Mouse (Mus musculus) CH12.LX (cell line): ENCODE measurements at regions not wholly inside any gene's neighbourhood (a gene's known extent, or its start where the extent isn't known, plus 50 kb on each side); places are given as distances from the start of the nearest gene placed in this dataset.

Experiments used
- DNase-seq: peaks from one replicate; pipeline ENCODE4 v3.0.0-alpha.2; 2013; ENCODE audit errors: extremely low read depth
- H3K27ac ChIP-seq: 2 replicates; pipeline ENCODE4 v1.5.1; 2012; ENCODE audit warnings: low read depth, mild to moderate bottlenecking, control low read depth, moderate library complexity; ENCODE audit not compliant: insufficient read depth
- H3K27me3 ChIP-seq: replicated peaks from 2 replicates; pipeline ENCODE3; 2012; ENCODE audit warnings: inconsistent platforms
- H3K36me3 ChIP-seq, 2 experiments: replicated peaks in 1 of 2; 2 replicates each; pipeline versions ENCODE3 to v1.6.1; 2012; ENCODE audit warnings: inconsistent platforms in 1 of 2, low read length in 1 of 2, mild to moderate bottlenecking in 1 of 2, mixed read lengths in 1 of 2, moderate library complexity in 1 of 2; ENCODE audit not compliant: control insufficient read depth in 1 of 2, insufficient read depth in 1 of 2
- H3K4me1 ChIP-seq, 2 experiments: 2 replicates each; pipeline ENCODE4 v1.6.1; 2012; ENCODE audit warnings: inconsistent platforms in 1 of 2, moderate library complexity in 1 of 2; ENCODE audit not compliant: insufficient read depth in 2 of 2, control insufficient read depth in 1 of 2
- H3K4me2 ChIP-seq: 2 replicates; pipeline ENCODE4 v1.6.1; 2012; ENCODE audit warnings: low read depth, mild to moderate bottlenecking, control low read depth; ENCODE audit not compliant: poor library complexity, insufficient read depth, severe bottlenecking
- H3K4me3 ChIP-seq, 3 experiments: fragments of 150-350 bp in 1 of 3; sonication (generic) in 1 of 3; replicated peaks in 1 of 3; 2 replicates each; pipeline versions ENCODE3 to v1.5.1; 2011 to 2012; ENCODE audit warnings: low read depth in 2 of 3, low read length in 2 of 3, mild to moderate bottlenecking in 2 of 3, moderate library complexity in 2 of 3, control low read depth in 1 of 3, improper control_type of control experiment in 1 of 3, inconsistent platforms in 1 of 3, mixed read lengths in 1 of 3; ENCODE audit not compliant: poor library complexity in 1 of 3
- H3K79me2 ChIP-seq: replicated peaks from 2 replicates; pipeline ENCODE4 v1.6.1; 2012; ENCODE audit warnings: mild to moderate bottlenecking, moderate library complexity; ENCODE audit not compliant: control insufficient read depth, poor library complexity, insufficient read depth, severe bottlenecking; ENCODE audit errors: extremely low read depth
- H3K9ac ChIP-seq: 2 replicates; pipeline ENCODE4 v1.6.1; 2012; ENCODE audit warnings: low read depth, mild to moderate bottlenecking, control low read depth, moderate library complexity; ENCODE audit not compliant: insufficient read depth
- H3K9me3 ChIP-seq: replicated peaks from 2 replicates; pipeline ENCODE3; 2012; ENCODE audit warnings: low read length, inconsistent platforms, mixed read lengths
- CTCF ChIP-seq, 2 experiments: IDR thresholded peaks in 1 of 2; conservative IDR thresholded peaks in 1 of 2; 2 replicates each; pipeline ENCODE4 v1.5.1; 2011 to 2012; ENCODE audit warnings: low read depth in 2 of 2, low read length in 2 of 2, improper control_type of control experiment in 1 of 2, inconsistent platforms in 1 of 2, mild to moderate bottlenecking in 1 of 2, moderate library complexity in 1 of 2
- E2F4 ChIP-seq: IDR thresholded peaks from 2 replicates; pipeline ENCODE4 v1.6.1; 2011; ENCODE audit warnings: low read depth, low read length, improper control_type of control experiment; ENCODE audit not compliant: insufficient replicate concordance
- EP300 ChIP-seq: IDR thresholded peaks from 2 replicates; pipeline ENCODE4 v1.6.1; 2011; ENCODE audit warnings: low read length, improper control_type of control experiment
- IRF4 ChIP-seq: IDR thresholded peaks from 2 replicates; pipeline ENCODE4 v1.6.1; 2014; ENCODE audit warnings: low read depth, mild to moderate bottlenecking, inconsistent platforms, low read length, improper control_type of control experiment
- KAT2A ChIP-seq: IDR thresholded peaks from 2 replicates; pipeline ENCODE4 v1.6.1; 2012; ENCODE audit warnings: low read length, improper control_type of control experiment, inconsistent platforms; ENCODE audit not compliant: insufficient replicate concordance
- MAFK ChIP-seq: IDR thresholded peaks from 2 replicates; pipeline ENCODE4 v1.6.1; 2011; ENCODE audit warnings: low read length, improper control_type of control experiment; ENCODE audit not compliant: insufficient replicate concordance
- MAX ChIP-seq: IDR thresholded peaks from 2 replicates; pipeline ENCODE4 v1.6.1; 2011; ENCODE audit warnings: low read length, improper control_type of control experiment
- MEF2A ChIP-seq: IDR thresholded peaks from 2 replicates; pipeline ENCODE4 v1.6.1; 2014; ENCODE audit warnings: low read depth, mild to moderate bottlenecking, inconsistent platforms, low read length, improper control_type of control experiment, borderline replicate concordance
- MYC ChIP-seq: IDR thresholded peaks from 2 replicates; pipeline ENCODE4 v1.6.1; 2011; ENCODE audit warnings: low read depth, mild to moderate bottlenecking, improper control_type of control experiment, low read length
- NELFE ChIP-seq: IDR thresholded peaks from 2 replicates; pipeline ENCODE4 v1.6.1; 2011; ENCODE audit warnings: low read depth, low read length, improper control_type of control experiment
- NRF1 ChIP-seq: IDR thresholded peaks from 2 replicates; pipeline ENCODE4 v1.6.1; 2014; ENCODE audit warnings: low read depth, mild to moderate bottlenecking, inconsistent platforms, low read length, improper control_type of control experiment, moderate library complexity
- PAX5 ChIP-seq: IDR thresholded peaks from 2 replicates; pipeline ENCODE4 v1.6.1; 2012; ENCODE audit warnings: low read length, inconsistent platforms, mixed read lengths
- POLR2A ChIP-seq: IDR thresholded peaks from 2 replicates; pipeline ENCODE4 v1.6.1; 2011; ENCODE audit warnings: low read depth, mild to moderate bottlenecking, improper control_type of control experiment, low read length
- POLR2AphosphoS2 ChIP-seq: IDR thresholded peaks from 2 replicates; pipeline ENCODE4 v1.6.1; 2011; ENCODE audit warnings: low read depth, low read length, improper control_type of control experiment
- TCF12 ChIP-seq: IDR thresholded peaks from 2 replicates; pipeline ENCODE4 v1.6.1; 2014; ENCODE audit warnings: low read depth, mild to moderate bottlenecking, inconsistent platforms, low read length, improper control_type of control experiment
- ZC3H11A ChIP-seq: IDR thresholded peaks from 2 replicates; pipeline ENCODE4 v1.6.1; 2012; ENCODE audit warnings: low read depth, mild to moderate bottlenecking, inconsistent platforms, low read length, improper control_type of control experiment
- ZKSCAN1 ChIP-seq: IDR thresholded peaks from 2 replicates; pipeline ENCODE4 v1.6.1; 2012; ENCODE audit warnings: low read depth, inconsistent platforms, low read length, improper control_type of control experiment, borderline replicate concordance
- ZNF384 ChIP-seq: IDR thresholded peaks from 2 replicates; pipeline ENCODE4 v1.6.1; 2012; ENCODE audit warnings: low read depth, low read length, improper control_type of control experiment, inconsistent platforms
- dilution Hi-C: fragments of 300-500 bp; cut with MboI; formaldehyde crosslinking; loops from 2 replicates; pipeline ENCODE4 v1.14.3; 2020; ENCODE audit warnings: low sequenced_read_pairs; ENCODE audit not compliant: extremely low pct_unique_long_range_greater_than_20kb, extremely low pct_ligation_motif_present
- in situ Hi-C: fragments of 300-500 bp; cut with MboI; formaldehyde crosslinking; loops from 3 replicates; pipeline ENCODE4 v1.14.3; 2019; ENCODE audit warnings: low sequenced_read_pairs, low pct_ligation_motif_present, low pct_unique_long_range_greater_than_20kb, mixed read lengths

DNA sequence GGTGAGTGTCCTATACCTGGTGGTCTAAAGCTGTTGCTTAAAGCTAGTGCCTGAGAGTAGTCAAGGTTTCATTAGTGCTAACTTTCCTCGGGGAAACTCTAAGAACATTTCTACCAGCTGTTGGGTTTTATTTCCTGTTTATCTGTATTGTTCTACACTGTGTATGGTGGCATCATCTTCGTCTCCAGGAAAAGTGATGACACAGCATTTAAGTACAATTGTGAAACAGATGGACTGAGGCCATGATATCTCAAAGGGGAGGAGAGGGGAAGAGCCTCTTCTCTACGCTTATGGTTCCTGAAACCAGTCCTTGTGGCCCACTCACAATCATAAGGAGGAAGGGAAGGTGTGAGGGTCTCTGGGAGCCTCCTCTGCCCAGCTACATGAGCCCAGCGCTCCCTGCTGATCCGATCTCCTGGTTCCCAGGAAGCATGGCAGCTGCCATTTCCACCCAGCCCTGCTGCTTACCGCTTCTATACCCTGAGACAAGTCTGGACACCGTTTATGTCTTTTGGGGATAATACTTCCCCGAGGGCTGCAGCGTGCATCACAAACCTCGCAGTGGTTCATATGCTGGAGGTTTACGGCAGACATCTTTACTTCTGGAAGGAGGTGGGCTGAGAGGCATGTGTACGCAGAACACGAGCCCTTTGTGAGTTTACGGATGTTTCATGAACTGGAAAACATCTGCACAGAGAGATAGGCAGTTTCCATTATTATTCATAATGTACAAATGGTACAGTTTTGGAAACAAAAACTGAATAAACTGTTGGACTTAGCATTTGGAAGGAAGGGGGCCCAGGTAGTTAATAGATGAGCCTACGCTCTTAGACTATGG, 189.6 kb downstream of the Fam43a start:
- no peak overlapping the region for H3K27ac ChIP-seq

DNA sequence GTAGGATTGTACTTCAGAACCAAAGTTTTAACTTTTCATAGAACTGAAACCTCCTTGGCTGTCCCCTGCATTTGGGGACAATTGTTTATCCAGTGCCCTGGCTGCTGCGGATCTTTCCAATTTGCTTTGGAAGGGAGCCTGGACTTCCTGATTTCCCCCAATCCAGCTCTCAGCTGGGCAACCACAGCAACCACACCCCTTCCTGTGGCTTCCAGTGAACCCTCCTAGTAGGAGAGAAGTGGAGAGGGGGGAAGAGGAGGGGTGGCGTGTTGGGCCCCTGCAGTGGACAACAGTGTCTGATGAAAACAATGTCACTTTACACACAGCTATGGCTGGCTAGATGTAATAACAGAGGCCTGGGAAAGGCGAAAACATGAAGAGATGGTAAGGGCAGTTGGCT, 190.5 kb downstream of the Fam43a start:
- H3K4me3 ChIP-seq = no peak overlapping the region
- no peak for DNase-seq
- dilution Hi-C loops = no loop called here

More for the DNA sequence above, 189.6 kb downstream of the Fam43a start:
- no peaks in the 10 kb centered on the region for H3K9me3 ChIP-seq
- no peaks in the 10 kb centered on the region for H3K27me3 ChIP-seq
- no peak overlapping the region for H3K9ac ChIP-seq
- no peak overlapping the region for H3K4me3 ChIP-seq
- peaks cover 7 to 30% of the 10 kb centered on the region in 2 experiments; a peak in 3 of 4 replicates for H3K4me1 ChIP-seq
- H3K79me2 ChIP-seq = no peaks in the 10 kb centered on the region
- no peaks in the 10 kb centered on the region for H3K36me3 ChIP-seq
- in situ Hi-C loops (no loop called here), dilution Hi-C loops (no loop called here)
- H3K4me2 ChIP-seq = no peak overlapping the region
- DNase-seq = no peak
- TF ChIP-seq MEF2A = no peak
- TF ChIP-seq MAFK = peak; percentile 94

DNA sequence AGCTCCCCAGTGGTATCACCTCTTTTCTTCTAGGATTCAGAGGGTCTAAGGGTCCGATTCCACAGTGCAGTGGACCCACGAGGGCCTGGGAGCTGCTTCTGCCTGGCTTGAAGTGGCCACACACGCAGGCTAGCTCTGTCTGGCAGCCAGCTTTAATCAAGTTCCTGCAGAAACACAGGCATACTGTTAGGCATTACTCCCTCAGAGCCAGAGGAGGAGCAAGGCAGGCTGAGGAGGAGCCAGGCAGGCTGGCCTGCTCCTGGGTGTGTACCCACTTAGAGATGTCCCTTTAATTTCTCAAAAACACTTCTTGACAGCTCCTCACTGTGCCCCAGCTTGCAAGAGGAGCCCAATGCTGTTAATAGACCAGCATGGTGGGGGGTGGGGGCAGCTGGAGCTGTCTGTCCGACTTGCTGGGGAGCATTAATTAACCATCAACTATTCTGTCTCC, 191.1 kb downstream of the Fam43a start:
- no peak overlapping the region for H3K4me2 ChIP-seq
- no peaks in the 10 kb centered on the region for H3K27me3 ChIP-seq
- peaks cover 7 to 30% of the 10 kb centered on the region in 2 experiments; a peak in 3 of 4 replicates for H3K4me1 ChIP-seq
- H3K27ac ChIP-seq = no peak overlapping the region
- in situ Hi-C loops = no loop called here
- no peak overlapping the region for H3K4me3 ChIP-seq
- dilution Hi-C loops = no loop called here
- H3K9me3 ChIP-seq = no peaks in the 10 kb centered on the region
- no peaks in the 10 kb centered on the region for H3K79me2 ChIP-seq
- DNase-seq = no peak
- H3K36me3 ChIP-seq = no peaks in the 10 kb centered on the region
- no peak for TF ChIP-seq PAX5
- no peak for TF ChIP-seq NRF1
- no peak for TF ChIP-seq NELFE
- TF ChIP-seq, all 38 proteins: peak for 0
- H3K9ac ChIP-seq = no peak overlapping the region

More for the DNA sequence above, 190.5 kb downstream of the Fam43a start:
- H3K27me3 ChIP-seq = no peaks in the 10 kb centered on the region
- H3K79me2 ChIP-seq = no peaks in the 10 kb centered on the region
- H3K9me3 ChIP-seq = no peaks in the 10 kb centered on the region
- H3K4me1 ChIP-seq = peaks cover 7 to 30% of the 10 kb centered on the region in 2 experiments; a peak in 3 of 4 replicates
- no peak for TF ChIP-seq IRF4
- no peak for TF ChIP-seq MYC
- no peak for TF ChIP-seq MAX
- no peak for TF ChIP-seq TCF12
- no peak for TF ChIP-seq NRF1
- no peak for TF ChIP-seq ZKSCAN1
- no peak for TF ChIP-seq KAT2A
- no peak for TF ChIP-seq EP300
- no peak for TF ChIP-seq ZC3H11A
- no peak for TF ChIP-seq CTCF (conservative IDR thresholded peaks at IDR 0.05 in 1 of 2, IDR thresholded peaks at IDR 0.05 in 1 of 2; ENCODE audit: low read depth in 2 of 2, low read length in 2 of 2)
- no peak for TF ChIP-seq E2F4
- TF ChIP-seq POLR2A = no peak
- TF ChIP-seq ZNF384 = no peak
- no peak for TF ChIP-seq POLR2AphosphoS2
- TF ChIP-seq PAX5 = no peak
- in situ Hi-C loops = no loop called here
- no peak overlapping the region for H3K27ac ChIP-seq
- no peak overlapping the region for H3K4me2 ChIP-seq
- no peaks in the 10 kb centered on the region for H3K36me3 ChIP-seq
- no peak overlapping the region for H3K9ac ChIP-seq
